Mouse (Mus musculus): Measurements from ENCODE around the gene Prdm1. TPM values are rescaled to one million over a fixed set of nuclear protein-coding genes. Genes with fewer than 3 reads are reported as not detected.

The Prdm1 gene
- total and polyA plus RNA-seq, 3 experiments: 4.7 to 13.6 (median 8.0) TPM

DNA sequence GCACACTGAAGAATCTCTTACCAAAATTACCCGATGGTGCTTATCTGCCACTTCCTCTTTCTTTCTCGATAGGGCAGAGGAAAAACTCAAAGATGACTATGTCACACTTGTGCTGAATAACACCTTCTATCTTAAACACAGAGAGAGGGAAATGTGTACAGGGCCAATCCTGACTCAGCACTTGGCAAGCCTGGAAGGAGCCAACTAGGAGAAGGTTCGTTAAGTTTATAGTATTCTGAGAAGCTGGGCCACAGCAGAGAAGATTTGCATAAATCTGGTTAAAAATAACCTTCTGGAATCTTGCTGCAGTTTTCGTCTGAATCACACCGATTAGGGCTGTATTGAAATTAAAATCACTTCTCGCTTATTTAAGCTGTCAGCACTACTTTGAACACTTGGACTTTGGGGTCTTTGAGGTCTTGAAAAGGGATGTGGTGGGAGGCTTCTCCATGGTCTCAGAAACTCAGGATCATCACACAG lies 93.6 kb downstream of the Prdm1 start (continued):
- TF ChIP-seq ELF1 (IDR thresholded peaks at IDR 0.05; ENCODE audit: low read depth, low read length): peak; percentile 56
- peak; percentile 98 for TF ChIP-seq MAFK (IDR thresholded peaks at IDR 0.05; ENCODE audit: insufficient replicate concordance, low read length)
- peak; percentile 44; the same call in 1 of the 2 replicates for TF ChIP-seq SIN3A (IDR thresholded peaks at IDR 0.05; ENCODE audit: low read length)
- peak; percentile 75 for TF ChIP-seq IRF4 (IDR thresholded peaks at IDR 0.05; ENCODE audit: low read depth, low read length)
- no peak for TF ChIP-seq USF1 (IDR thresholded peaks at IDR 0.05; ENCODE audit: low read depth, low read length)
- TF ChIP-seq GABPA (IDR thresholded peaks at IDR 0.05; ENCODE audit: insufficient replicate concordance, low read depth, low read length): no peak

DNA sequence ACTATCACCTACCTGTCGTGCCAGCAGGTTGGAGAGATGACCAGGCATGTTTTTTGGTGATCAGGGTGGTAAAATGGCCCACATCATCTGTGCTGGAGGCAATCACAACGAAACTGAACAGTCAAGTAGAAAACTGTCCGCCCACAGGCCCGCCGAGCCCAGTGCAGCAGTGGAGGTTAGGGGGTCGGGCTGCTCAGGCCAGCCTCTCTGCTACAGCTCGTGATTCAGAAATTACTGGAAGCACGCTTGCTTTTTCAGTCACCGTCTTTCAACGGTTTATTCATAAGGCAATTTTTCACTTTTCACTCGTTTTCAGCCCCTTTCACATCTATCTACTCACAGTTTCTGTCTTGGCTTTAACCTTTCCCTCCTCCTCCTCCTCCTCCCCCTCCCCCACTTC lies 96.1 kb downstream of the Prdm1 start:
- Histone ChIP-seq H3K4me2 (ENCODE audit: insufficient read depth, low read depth, poor library complexity, severe bottlenecking) (peak overlapping the region; percentile 30), H3K79me2 (replicated peaks; ENCODE audit: control insufficient read depth, extremely low read depth, insufficient read depth, poor library complexity, severe bottlenecking) (no peaks in the 10 kb centered on the region), H3K27me3 (replicated peaks) (no peaks in the 10 kb centered on the region), H3K4me1 (ENCODE audit: control insufficient read depth in 1 of 2, insufficient read depth in 2 of 2) (peaks cover 60 to 95% of the 10 kb centered on the region in 2 experiments), H3K4me3 (replicated peaks in 1 of 3; ENCODE audit: low read depth in 2 of 3, low read length in 2 of 3, poor library complexity in 1 of 3) (peak overlapping the region in 1 of 3 experiments; percentile 24), H3K9me3 (replicated peaks; ENCODE audit: low read length) (no peaks in the 10 kb centered on the region), H3K9ac (ENCODE audit: insufficient read depth, low read depth) (peak overlapping the region; percentile 30), H3K36me3 (replicated peaks in 1 of 2; ENCODE audit: control insufficient read depth in 1 of 2, insufficient read depth in 1 of 2, low read length in 1 of 2) (no peaks in the 10 kb centered on the region), H3K27ac (ENCODE audit: insufficient read depth, low read depth) (peak overlapping the region; percentile 90)
- dilution Hi-C loops (cut with MboI; ENCODE audit: extremely low pct_ligation_motif_present, extremely low pct_unique_long_range_greater_than_20kb, low sequenced_read_pairs): no loop called here
- TF ChIP-seq MAFK (IDR thresholded peaks at IDR 0.05; ENCODE audit: insufficient replicate concordance, low read length): peak; percentile 72
- TF ChIP-seq POLR2A (IDR thresholded peaks at IDR 0.05; ENCODE audit: low read depth, low read length): 0 out of 2 replicates have a peak, but pooled peaks have one; percentile 14
- peak; percentile 82 for TF ChIP-seq TCF12 (IDR thresholded peaks at IDR 0.05; ENCODE audit: low read depth, low read length)
- TF ChIP-seq ETS1 (conservative IDR thresholded peaks at IDR 0.05; ENCODE audit: low read depth, low read length): peak; percentile 74
- peak; percentile 74; the same call in 1 of the 2 replicates for TF ChIP-seq MAZ (IDR thresholded peaks at IDR 0.05; ENCODE audit: low read depth, low read length)
- TF ChIP-seq TBP (conservative IDR thresholded peaks at IDR 0.05; ENCODE audit: low read depth, low read length): no peak
- no peak for TF ChIP-seq NRF1 (IDR thresholded peaks at IDR 0.05; ENCODE audit: low read depth, low read length)
- TF ChIP-seq EP300 (IDR thresholded peaks at IDR 0.05; ENCODE audit: low read length): peak; percentile 87
- no peak for TF ChIP-seq UBTF (IDR thresholded peaks at IDR 0.05; ENCODE audit: low read depth, low read length)
- peak; percentile 95 for TF ChIP-seq BHLHE40 (IDR thresholded peaks at IDR 0.05; ENCODE audit: low read depth, low read length)
- peak; percentile 58; the same call in 1 of the 2 replicates for TF ChIP-seq SIN3A (IDR thresholded peaks at IDR 0.05; ENCODE audit: low read length)
- TF ChIP-seq CHD2 (IDR thresholded peaks at IDR 0.05; ENCODE audit: low read length): peak; percentile 83
- TF ChIP-seq MYC (IDR thresholded peaks at IDR 0.05; ENCODE audit: low read depth, low read length): peak; percentile 64; the same call in 1 of the 2 replicates
- peak; percentile 92 for TF ChIP-seq IRF4 (IDR thresholded peaks at IDR 0.05; ENCODE audit: low read depth, low read length)
- TF ChIP-seq MEF2A (IDR thresholded peaks at IDR 0.05; ENCODE audit: borderline replicate concordance, low read depth, low read length): peak; percentile 65; the same call in 1 of the 2 replicates
- peak; percentile 75 for TF ChIP-seq JUND (conservative IDR thresholded peaks at IDR 0.05; ENCODE audit: low read depth, low read length)
- 0 out of 2 replicates have a peak, but pooled peaks have one; percentile 42 for TF ChIP-seq JUN (IDR thresholded peaks at IDR 0.05; ENCODE audit: insufficient read depth, low read depth, low read length)
- TF ChIP-seq KAT2A (IDR thresholded peaks at IDR 0.05; ENCODE audit: insufficient replicate concordance, low read length): no peak
- peak; percentile 58 for DNase-seq (ENCODE audit: extremely low read depth)
- in situ Hi-C loops (cut with MboI; ENCODE audit: low pct_ligation_motif_present, low pct_unique_long_range_greater_than_20kb, low sequenced_read_pairs): no loop called here
